Mouse (Mus musculus) heart, postnatal 0 days (tissue): Measurements from ENCODE around the gene 6030408B16Rik.

Experiments
- CTCF ChIP-seq: IDR thresholded peaks from 2 replicates; pipeline ENCODE4 v1.5.1; 2016; ENCODE audit warnings: antibody characterized with exemption, control low read depth, low read depth
- EP300 ChIP-seq: IDR thresholded peaks from 2 replicates; pipeline ENCODE4 v1.6.1; 2016; ENCODE audit warnings: antibody characterized with exemption, low read depth

DNA sequence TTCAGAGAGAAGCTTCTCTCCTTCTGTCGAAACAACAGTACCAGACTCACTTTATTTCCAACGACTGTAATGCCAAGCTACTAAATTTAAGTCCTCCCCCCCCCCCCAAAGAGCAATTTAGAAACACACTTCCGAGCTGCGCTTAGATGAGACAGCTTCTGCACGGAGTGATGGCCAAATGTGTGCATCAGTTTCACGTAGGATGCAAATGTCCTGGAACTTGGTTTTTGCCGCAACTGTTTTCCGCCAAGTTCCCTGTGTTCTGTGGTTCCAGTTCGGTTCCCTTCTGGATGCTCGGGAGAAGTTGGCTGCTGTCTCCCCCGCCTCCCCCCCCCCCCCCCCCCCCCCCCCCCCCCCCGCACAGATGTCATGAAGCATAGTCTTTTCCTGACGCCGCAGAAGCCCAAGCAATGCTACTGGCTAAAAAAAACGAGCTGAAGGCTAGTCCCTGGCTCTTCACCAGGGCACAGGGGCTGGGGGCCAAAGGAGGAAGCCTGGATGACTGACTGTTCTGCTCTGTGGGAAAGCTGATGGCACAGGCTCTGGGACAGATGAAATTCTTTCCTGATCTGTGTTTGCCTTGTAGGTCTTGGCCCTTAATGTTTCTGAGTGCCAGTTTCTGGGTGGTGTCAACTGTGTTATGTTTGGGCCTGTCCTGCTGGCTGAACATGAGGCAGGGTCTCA lies 18.2 kb downstream of the 6030408B16Rik start:
- TF ChIP-seq CTCF (no peak), EP300 (no peak)
